Mouse (Mus musculus): ENCODE measurements around the gene Ift74.

DNA sequence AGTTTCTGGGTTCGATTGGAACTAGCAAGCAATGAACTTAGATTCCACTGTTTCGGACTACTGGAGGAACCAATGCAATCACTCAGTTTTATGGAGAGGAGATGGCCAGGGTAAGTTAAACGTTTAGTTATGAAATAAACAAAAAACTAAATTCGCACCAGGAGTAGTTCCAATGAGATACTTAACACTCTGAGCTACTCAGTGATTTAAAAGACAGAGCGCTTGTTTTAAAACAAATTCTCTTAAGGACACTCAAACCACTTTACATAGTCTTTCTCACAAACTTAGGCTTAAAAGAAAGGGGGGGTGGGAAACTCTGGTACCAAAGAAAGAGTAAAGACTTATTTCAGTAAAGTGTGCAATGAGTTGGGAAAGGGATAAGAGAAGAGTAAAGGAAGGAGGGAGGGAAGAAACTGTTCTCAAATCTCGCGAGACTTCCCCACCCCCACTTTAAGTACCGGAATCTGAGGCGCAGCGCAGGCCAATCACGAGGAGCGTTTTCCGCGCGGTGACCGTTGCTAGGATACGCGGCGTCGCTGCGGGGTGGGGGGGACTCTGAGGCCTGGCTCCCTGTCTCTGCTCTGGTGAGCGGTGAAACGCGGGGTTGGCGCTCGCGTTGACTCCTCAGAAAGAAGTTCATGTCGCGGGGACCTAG lies at the start of gene Ift74:
- TF ChIP-seq CTCF (IDR thresholded peaks at IDR 0.05; ENCODE audit: borderline replicate concordance, insufficient read depth, low read depth, low read length) (no peak), POLR2A (IDR thresholded peaks at IDR 0.05; ENCODE audit: borderline replicate concordance, insufficient read depth, low read length) (peak; percentile 57; the same call in 1 of the 2 replicates)

Data from cerebellum, adult 2 months (tissue).